Mouse (Mus musculus): ENCODE data around the gene Gm20518.

Gene Gm20518

DNA sequence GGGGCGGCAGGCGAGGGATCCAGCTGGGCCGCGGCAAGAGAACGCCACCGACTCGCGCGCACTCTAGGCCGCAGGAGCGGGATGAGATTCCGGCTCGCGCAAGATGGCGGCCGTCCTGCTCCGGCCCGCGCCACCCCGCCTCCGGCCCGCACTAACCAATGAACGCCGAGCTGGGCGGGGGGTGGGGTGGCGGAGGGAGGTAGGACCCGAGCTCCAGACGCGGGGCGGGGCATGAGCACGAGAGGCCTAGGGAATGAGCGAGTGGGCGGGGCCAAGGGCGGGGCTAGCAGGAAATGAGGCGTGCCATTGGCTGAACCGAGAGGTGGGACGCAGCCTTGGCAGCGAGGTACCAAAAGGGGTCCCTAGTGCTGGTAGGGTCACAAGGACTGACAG is at the start of gene Gm20518:
Gm20518 (minus strand) TSS at position 105 of the 393 bp plus-strand sequence.
- DNase-seq (ENCODE audit: low spot score), result peak; percentile 96

GRCm38 (mm10) chr16:17939255-17939751 is 47.8 kb upstream of the Gm20518 start:
- peak; percentile 25 for DNase-seq (ENCODE audit: low spot score)

GRCm38 (mm10) chr16:17938821-17939220 is 47.4 kb upstream of the Gm20518 start:
- DNase-seq (ENCODE audit: low spot score), result peak; percentile 70

GRCm38 (mm10) chr16:17938187-17938586 is 46.7 kb upstream of the Gm20518 start:
- no peak for DNase-seq (ENCODE audit: low spot score)

DNA sequence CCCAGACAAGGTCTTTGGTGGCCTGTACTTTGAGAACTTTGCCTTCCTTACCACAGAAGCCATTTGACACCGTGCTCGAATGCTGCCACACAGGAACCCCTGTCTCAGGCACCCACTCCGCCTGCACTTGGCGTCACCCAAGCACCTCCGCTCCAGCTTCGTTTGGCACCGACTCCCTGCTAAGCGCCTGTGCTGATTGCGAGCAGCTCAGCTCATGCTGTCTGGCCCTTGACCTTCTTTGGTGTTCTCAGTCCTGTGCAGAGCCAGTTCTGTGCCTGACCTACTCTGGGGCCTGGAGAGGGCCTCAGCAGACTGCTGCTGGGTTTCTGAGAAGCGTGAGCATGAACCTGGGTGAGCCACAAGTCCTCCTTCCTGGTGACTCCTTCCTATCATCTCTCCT is 45.3 kb upstream of the Gm20518 start:
- DNase-seq (ENCODE audit: low spot score), result no peak

GRCm38 (mm10) chr16:17934445-17934910 is 43.0 kb upstream of the Gm20518 start:
- no peak for DNase-seq (ENCODE audit: low spot score)

- DNase-seq (ENCODE audit: low spot score), result no peak
Measured at GRCm38 (mm10) chr16:17933594-17934444, 42.3 kb upstream of the Gm20518 start.

GRCm38 (mm10) chr16:17931906-17932460 is 40.5 kb upstream of the Gm20518 start:
- no peak for DNase-seq (ENCODE audit: low spot score)

- no peak for DNase-seq (ENCODE audit: low spot score)
Measured at GRCm38 (mm10) chr16:17929631-17930030, 38.2 kb upstream of the Gm20518 start.

GRCm38 (mm10) chr16:17929211-17929610 is 37.7 kb upstream of the Gm20518 start:
- no peak for DNase-seq (ENCODE audit: low spot score)

GRCm38 (mm10) chr16:17928627-17929104 is 37.2 kb upstream of the Gm20518 start:
- peak; percentile 60 for DNase-seq (ENCODE audit: low spot score)

DNA sequence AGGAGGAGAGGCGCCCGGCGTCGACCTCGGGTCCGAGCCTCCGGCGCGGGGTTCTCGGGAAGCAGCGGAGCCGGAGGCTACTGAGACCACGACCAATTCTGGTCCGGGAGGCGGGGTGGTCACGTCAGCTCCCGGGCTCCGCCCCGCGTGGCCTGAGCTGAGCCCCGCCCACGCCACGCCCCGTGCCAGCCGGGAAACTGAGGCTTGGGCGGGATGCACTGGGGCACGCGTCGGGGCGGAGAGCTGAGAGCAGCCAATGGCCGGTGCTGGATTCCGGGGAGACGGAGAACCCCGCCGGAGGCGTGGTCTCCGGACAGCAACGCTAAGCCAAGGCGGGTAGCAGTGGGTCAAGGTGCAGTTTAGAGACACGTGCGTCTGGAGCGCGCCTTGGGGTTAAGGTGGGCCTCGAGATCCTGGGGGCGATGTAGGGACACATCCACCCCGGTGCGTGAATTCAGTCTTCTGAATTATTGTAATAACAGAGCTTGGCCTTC is 36.7 kb upstream of the Gm20518 start, which contains the start of gene Slc25a1:
Slc25a1 (minus strand) TSS at position 133 of the 494 bp plus-strand sequence.
- DNase-seq (ENCODE audit: low spot score), result peak; percentile 77

- DNase-seq (ENCODE audit: low spot score), result no peak
Measured at GRCm38 (mm10) chr16:17927351-17928082, 36.0 kb upstream of the Gm20518 start.

DNA sequence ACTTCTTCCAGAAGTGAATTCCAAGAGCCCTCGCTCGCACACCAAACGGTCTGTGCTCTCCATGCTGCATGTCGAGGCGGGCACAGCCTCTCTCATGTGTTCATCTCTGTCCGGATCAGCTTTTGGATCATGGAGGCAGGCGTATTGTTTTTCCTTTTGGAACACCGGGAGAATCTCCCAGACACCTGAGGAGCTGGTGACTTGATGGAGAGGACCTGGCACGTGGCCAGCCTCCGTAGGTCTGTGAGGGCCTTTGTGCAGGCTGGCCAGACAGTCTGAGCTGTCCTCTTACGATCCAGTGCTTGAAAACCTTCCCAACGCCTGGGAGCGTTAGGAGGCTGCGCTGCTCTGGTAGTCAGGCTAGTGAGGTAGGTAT is 30.7 kb upstream of the Gm20518 start:
- DNase-seq (ENCODE audit: low spot score), result no peak

- DNase-seq (ENCODE audit: low spot score), result peak; percentile 88
Measured at GRCm38 (mm10) chr16:17921325-17922162, 30.1 kb upstream of the Gm20518 start.

- no peak for DNase-seq (ENCODE audit: low spot score)
Measured at GRCm38 (mm10) chr16:17920586-17920985, 29.1 kb upstream of the Gm20518 start.

- DNase-seq (ENCODE audit: low spot score), result no peak
Measured at GRCm38 (mm10) chr16:17914307-17915249, 23.1 kb upstream of the Gm20518 start, which contains the start of gene Gsc2. TSS of gene Gsc2 (minus strand) at chr16:17915059.

DNA sequence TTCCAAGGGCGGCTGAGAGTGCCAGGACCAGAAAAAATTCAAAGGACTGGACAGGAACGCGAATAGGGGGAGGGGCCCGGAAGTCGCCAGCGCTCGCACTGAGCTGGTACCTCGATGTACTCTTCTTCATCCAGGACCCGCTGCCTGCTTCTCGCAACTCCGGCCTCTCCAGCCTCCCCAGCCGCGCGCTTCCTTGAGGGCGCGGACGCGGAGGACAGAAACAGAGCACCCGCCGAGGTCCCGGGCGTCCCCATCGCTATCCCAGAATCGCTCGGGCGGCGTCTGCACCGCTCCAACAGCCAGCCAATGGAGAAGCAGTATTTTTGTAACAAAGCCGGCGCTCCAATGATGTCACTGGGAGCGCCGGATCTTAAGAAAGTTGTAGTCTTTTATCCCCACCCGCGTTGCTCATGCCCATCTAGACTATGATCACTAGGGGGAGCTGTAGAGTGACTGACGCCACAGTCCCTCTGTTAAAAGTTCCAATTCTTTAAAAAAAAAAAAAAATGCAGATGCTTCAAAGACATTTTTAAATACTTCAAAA is 19.7 kb upstream of the Gm20518 start, which contains the start of gene Ess2:
Ess2 (minus strand) TSS at position 297 of the 544 bp plus-strand sequence.
- peak; percentile 79 for DNase-seq (ENCODE audit: low spot score)

- DNase-seq (ENCODE audit: low spot score), result no peak
Measured at GRCm38 (mm10) chr16:17898462-17898861, 7.0 kb upstream of the Gm20518 start, which contains the start of the genes Dgcr2 and Tssk2. TSS of gene Dgcr2 (minus strand) at chr16:17898562. TSS of gene Tssk2 (plus strand) at chr16:17898637.
